Mouse (Mus musculus) MEL (cell line): ENCODE data around the gene Slco3a1. TPM values are rescaled to one million over a fixed set of nuclear protein-coding genes. Genes with fewer than 3 reads are reported as not detected.

ENCODE experiments used
- DNase-seq: peaks from one replicate; pipeline ENCODE4 v3.0.0; 2011; ENCODE audit warnings: low read depth, low spot score
- H3K27ac ChIP-seq: 2 replicates; pipeline ENCODE4 v1.5.1; 2012; ENCODE audit warnings: low read depth, mild to moderate bottlenecking, control low read depth, low read length, moderate library complexity; ENCODE audit not compliant: control insufficient read depth
- H3K27me3 ChIP-seq, 2 experiments: fragments of 150-350 bp in 1 of 2; sonication (generic) in 1 of 2; 2 replicates each; pipeline ENCODE4 v1.6.1; 2012; ENCODE audit warnings: low read length in 2 of 2, mild to moderate bottlenecking in 2 of 2, improper control_type of control experiment in 1 of 2, moderate library complexity in 1 of 2; ENCODE audit not compliant: insufficient read depth in 2 of 2, control insufficient read depth in 1 of 2
- H3K36me3 ChIP-seq, 2 experiments: 2 replicates each; pipeline ENCODE4 v1.6.1; 2012 to 2014; ENCODE audit warnings: low read length in 2 of 2, improper control_type of control experiment in 1 of 2, inconsistent platforms in 1 of 2, mild to moderate bottlenecking in 1 of 2; ENCODE audit not compliant: insufficient read depth in 2 of 2, control insufficient read depth in 1 of 2
- H3K4me1 ChIP-seq, 2 experiments: fragments of 150-350 bp in 1 of 2; sonication (generic) in 1 of 2; 2 replicates each; pipeline ENCODE4 v1.6.1; 2012; ENCODE audit warnings: low read length in 2 of 2, improper control_type of control experiment in 1 of 2, mild to moderate bottlenecking in 1 of 2; ENCODE audit not compliant: insufficient read depth in 2 of 2, control insufficient read depth in 1 of 2
- H3K4me3 ChIP-seq, 2 experiments: fragments of 150-350 bp in 1 of 2; sonication (generic) in 1 of 2; 2 replicates each; pipeline ENCODE4 v1.5.1; 2012; ENCODE audit warnings: low read depth in 2 of 2, low read length in 2 of 2, mild to moderate bottlenecking in 2 of 2, moderate library complexity in 2 of 2, control low read depth in 1 of 2, improper control_type of control experiment in 1 of 2; ENCODE audit not compliant: control insufficient read depth in 1 of 2, insufficient read depth in 1 of 2
- H3K79me2 ChIP-seq: 2 replicates; pipeline ENCODE4 v1.6.1; 2012; ENCODE audit warnings: mild to moderate bottlenecking, low read length, moderate library complexity; ENCODE audit not compliant: control insufficient read depth, poor library complexity, insufficient read depth
- H3K9ac ChIP-seq: 2 replicates; pipeline ENCODE4 v1.6.1; 2012; ENCODE audit warnings: low read depth, mild to moderate bottlenecking, control low read depth, low read length, moderate library complexity; ENCODE audit not compliant: control insufficient read depth, poor library complexity, severe bottlenecking
- H3K9me3 ChIP-seq: fragments of 150-350 bp; sonication (generic); replicated peaks from 2 replicates; pipeline ENCODE4 v1.6.1; 2012; ENCODE audit warnings: mild to moderate bottlenecking, low read length, improper control_type of control experiment, moderate library complexity; ENCODE audit not compliant: insufficient read depth
- CHD1 ChIP-seq: IDR thresholded peaks from 2 replicates; pipeline ENCODE4 v1.6.1; 2012; ENCODE audit warnings: low read depth, mild to moderate bottlenecking, inconsistent platforms, low read length, improper control_type of control experiment
- CHD2 ChIP-seq: IDR thresholded peaks from 2 replicates; pipeline ENCODE4 v1.6.1; 2011; ENCODE audit warnings: low read length, improper control_type of control experiment
- E2F4 ChIP-seq: IDR thresholded peaks from 2 replicates; pipeline ENCODE4 v1.6.1; 2011; ENCODE audit warnings: low read depth, low read length, improper control_type of control experiment, borderline replicate concordance
- ELF1 ChIP-seq: IDR thresholded peaks from 2 replicates; pipeline ENCODE4 v1.6.1; 2014; ENCODE audit warnings: low read depth, mild to moderate bottlenecking, inconsistent platforms, low read length, improper control_type of control experiment, moderate library complexity
- EP300 ChIP-seq, 2 experiments: IDR thresholded peaks; 2 replicates each; pipeline ENCODE4 v1.6.1; 2011; ENCODE audit warnings: improper control_type of control experiment in 2 of 2, low read length in 2 of 2, low read depth in 1 of 2, mild to moderate bottlenecking in 1 of 2
- GABPA ChIP-seq: IDR thresholded peaks from 2 replicates; pipeline ENCODE4 v1.6.1; 2012; ENCODE audit warnings: low read depth, mild to moderate bottlenecking, inconsistent platforms, low read length, improper control_type of control experiment, moderate library complexity
- JUND ChIP-seq: IDR thresholded peaks from 2 replicates; pipeline ENCODE4 v1.6.1; 2011; ENCODE audit warnings: low read depth, mild to moderate bottlenecking, improper control_type of control experiment, low read length
- KAT2A ChIP-seq: conservative IDR thresholded peaks from 2 replicates; pipeline ENCODE4 v1.6.1; 2012; ENCODE audit warnings: low read depth, low read length, improper control_type of control experiment, inconsistent platforms
- MAFK ChIP-seq: IDR thresholded peaks from 2 replicates; pipeline ENCODE4 v1.6.1; 2011; ENCODE audit warnings: low read depth, mild to moderate bottlenecking, low read length, improper control_type of control experiment, borderline replicate concordance
- MAX ChIP-seq: IDR thresholded peaks from 2 replicates; pipeline ENCODE4 v1.6.1; 2011; ENCODE audit warnings: low read length, improper control_type of control experiment
- MYB ChIP-seq: IDR thresholded peaks from 2 replicates; pipeline ENCODE4 v1.6.1; 2011; ENCODE audit warnings: mild to moderate bottlenecking, low read depth, low read length, improper control_type of control experiment
- POLR2A ChIP-seq, 2 experiments: IDR thresholded peaks; 2 replicates each; pipeline ENCODE4 v1.6.1; 2011 to 2012; ENCODE audit warnings: low read length in 2 of 2, mild to moderate bottlenecking in 2 of 2, control low read depth in 1 of 2, improper control_type of control experiment in 1 of 2, low read depth in 1 of 2, moderate library complexity in 1 of 2; ENCODE audit not compliant: control insufficient read depth in 1 of 2, insufficient read depth in 1 of 2, poor library complexity in 1 of 2
- POLR2AphosphoS2 ChIP-seq: IDR thresholded peaks from 2 replicates; pipeline ENCODE4 v1.6.1; 2011; ENCODE audit warnings: low read length, improper control_type of control experiment
- RAD21 ChIP-seq: IDR thresholded peaks from 2 replicates; pipeline ENCODE4 v1.6.1; 2011; ENCODE audit warnings: mild to moderate bottlenecking, low read depth, low read length, improper control_type of control experiment
- SMC3 ChIP-seq: IDR thresholded peaks from 2 replicates; pipeline ENCODE4 v1.6.1; 2011; ENCODE audit warnings: low read depth, low read length, improper control_type of control experiment
- TAL1 ChIP-seq: IDR thresholded peaks from 2 replicates; pipeline ENCODE4 v1.6.1; 2012; ENCODE audit warnings: mild to moderate bottlenecking, inconsistent platforms, low read length, moderate library complexity, mixed read lengths
- TCF12 ChIP-seq: IDR thresholded peaks from 2 replicates; pipeline ENCODE4 v1.6.1; 2014; ENCODE audit warnings: low read depth, mild to moderate bottlenecking, inconsistent platforms, low read length, improper control_type of control experiment, moderate library complexity
- UBTF ChIP-seq: IDR thresholded peaks from 2 replicates; pipeline ENCODE4 v1.6.1; 2012; ENCODE audit warnings: low read depth, mild to moderate bottlenecking, inconsistent platforms, low read length, improper control_type of control experiment, moderate library complexity, borderline replicate concordance; ENCODE audit not compliant: insufficient read depth
- USF1 ChIP-seq: IDR thresholded peaks from 2 replicates; pipeline ENCODE4 v1.6.1; 2014; ENCODE audit warnings: low read depth, mild to moderate bottlenecking, inconsistent platforms, low read length, improper control_type of control experiment, moderate library complexity
- ZC3H11A ChIP-seq: IDR thresholded peaks from 2 replicates; pipeline ENCODE4 v1.6.1; 2012; ENCODE audit warnings: low read depth, mild to moderate bottlenecking, inconsistent platforms, low read length, improper control_type of control experiment
- ZKSCAN1 ChIP-seq: IDR thresholded peaks from 2 replicates; pipeline ENCODE4 v1.6.1; 2012; ENCODE audit warnings: low read depth, mild to moderate bottlenecking, inconsistent platforms, low read length, improper control_type of control experiment, moderate library complexity
- polyA plus RNA-seq, 2 experiments: library from polyadenylated mRNA; stranded (reverse) in 1 of 2; unstranded in 1 of 2; fragments of >175 nt in 1 of 2; fragments of >200 nt in 1 of 2; gene quantifications; 2 replicates each; pipeline versions ENCODE4 v1.2.1 to v1.2.4; 2012; ENCODE audit warnings: low replicate concordance in 2 of 2, low read depth in 1 of 2; ENCODE audit not compliant: insufficient read length in 2 of 2, insufficient read depth in 1 of 2, missing spikeins in 1 of 2
- total RNA-seq: library from RNA; depleted of rRNA; stranded (reverse); fragments of 300-350 nt; gene quantifications from 2 replicates; pipeline ENCODE4 v1.2.3, GENCODE M21; 2012

Slco3a1 gene
- total and polyA plus RNA-seq, 3 experiments: 17.6 to 20.9 TPM; not detected in 1

DNA sequence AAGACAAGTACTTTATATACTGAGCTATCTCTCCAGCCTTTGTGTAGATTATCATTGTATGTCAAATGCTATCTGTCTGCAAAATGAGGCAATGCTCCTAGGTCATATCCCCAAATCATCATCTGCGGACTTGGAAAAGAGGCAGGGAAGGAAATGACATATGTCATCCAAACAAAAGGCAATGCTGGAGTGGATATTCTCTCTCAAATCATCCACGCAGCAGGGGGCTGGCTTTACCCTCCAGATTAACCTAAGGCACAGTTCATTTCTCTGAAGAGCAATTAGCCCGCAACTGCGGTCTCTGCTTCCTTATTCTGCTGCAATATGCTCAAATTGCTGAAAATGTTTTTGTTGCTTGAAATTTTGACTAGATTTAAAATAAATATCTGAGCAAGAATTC lies 92.1 kb downstream of the Slco3a1 start:
- H3K4me1 ChIP-seq: no peaks in the 10 kb centered on the region
- no peak for DNase-seq

DNA sequence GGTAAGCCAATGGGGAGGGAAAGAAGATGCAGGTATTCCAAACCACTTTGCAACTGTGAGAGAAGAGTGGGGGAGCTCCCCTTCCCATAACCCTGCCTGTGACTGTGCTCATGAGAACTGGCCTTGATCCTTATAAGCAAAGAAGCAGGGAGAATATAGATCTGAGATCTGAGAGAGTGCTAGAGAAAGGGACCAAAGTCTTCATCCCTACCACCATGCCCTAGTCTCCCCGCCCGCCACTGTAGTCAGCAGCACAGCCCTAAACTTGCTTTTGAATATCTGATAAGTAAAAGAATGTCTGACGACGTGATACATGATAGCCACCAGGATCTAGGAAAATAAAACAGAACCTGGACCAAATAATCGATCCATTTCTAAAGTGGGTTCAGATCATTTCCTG lies 92.8 kb downstream of the Slco3a1 start:
- Histone ChIP-seq H3K9me3 (no peaks in the 10 kb centered on the region), H3K4me3 (no peak overlapping the region), H3K36me3 (no peaks in the 10 kb centered on the region), H3K4me1 (no peaks in the 10 kb centered on the region), H3K9ac (no peak overlapping the region), H3K27ac (no peak overlapping the region), H3K27me3 (no peaks in the 10 kb centered on the region), H3K79me2 (no peaks in the 10 kb centered on the region)
- no peak for TF ChIP-seq TAL1
- no peak for TF ChIP-seq USF1
- no peak for TF ChIP-seq ZC3H11A
- TF ChIP-seq UBTF: no peak
- no peak for TF ChIP-seq E2F4
- TF ChIP-seq SMC3: no peak
- TF ChIP-seq RAD21: no peak
- TF ChIP-seq CHD1: no peak
- no peak for TF ChIP-seq JUND
- no peak for TF ChIP-seq MAFK
- TF ChIP-seq MYB: no peak
- no peak for TF ChIP-seq POLR2AphosphoS2
- TF ChIP-seq ELF1: no peak
- no peak for TF ChIP-seq TCF12
- TF ChIP-seq POLR2A (IDR thresholded peaks at IDR 0.05; ENCODE audit: control insufficient read depth in 1 of 2, insufficient read depth in 1 of 2, low read depth in 1 of 2, low read length in 2 of 2, poor library complexity in 1 of 2): no peak
- TF ChIP-seq CHD2: no peak
- no peak for TF ChIP-seq MAX
- DNase-seq: no peak

More for the DNA sequence above, 92.1 kb downstream of the Slco3a1 start:
- Histone ChIP-seq H3K36me3 (no peaks in the 10 kb centered on the region), H3K4me3 (no peak overlapping the region)
- TF ChIP-seq EP300 (IDR thresholded peaks at IDR 0.05; ENCODE audit: low read depth in 1 of 2, low read length in 2 of 2): no peak
- TF ChIP-seq TAL1: no peak
- no peak for TF ChIP-seq CHD2
- no peak for TF ChIP-seq KAT2A
- TF ChIP-seq POLR2AphosphoS2: no peak
- TF ChIP-seq GABPA: no peak
- no peak for TF ChIP-seq TCF12
- TF ChIP-seq RAD21: no peak
- TF ChIP-seq ZKSCAN1: no peak
- TF ChIP-seq, all 39 proteins: peak for 0
- no peak overlapping the region for H3K27ac ChIP-seq
- H3K9me3 ChIP-seq: no peaks in the 10 kb centered on the region
- no peak overlapping the region for H3K9ac ChIP-seq
- no peaks in the 10 kb centered on the region for H3K27me3 ChIP-seq
- no peaks in the 10 kb centered on the region for H3K79me2 ChIP-seq
